Mouse (Mus musculus) c-Kit-positive CD71-negative TER-119-negative erythroid progenitor cells, embryonic 14.5 days (primary cell): ENCODE results near the gene Dnaic2.
A peak's percentile ranks its signal among the peaks of the same experiment; 100 is the strongest.

ENCODE experiments used
- DNase-seq: peaks from one replicate; pipeline ENCODE4 v3.0.0-alpha.2; 2013; ENCODE audit warnings: low read depth

Dnaic2 gene

DNA sequence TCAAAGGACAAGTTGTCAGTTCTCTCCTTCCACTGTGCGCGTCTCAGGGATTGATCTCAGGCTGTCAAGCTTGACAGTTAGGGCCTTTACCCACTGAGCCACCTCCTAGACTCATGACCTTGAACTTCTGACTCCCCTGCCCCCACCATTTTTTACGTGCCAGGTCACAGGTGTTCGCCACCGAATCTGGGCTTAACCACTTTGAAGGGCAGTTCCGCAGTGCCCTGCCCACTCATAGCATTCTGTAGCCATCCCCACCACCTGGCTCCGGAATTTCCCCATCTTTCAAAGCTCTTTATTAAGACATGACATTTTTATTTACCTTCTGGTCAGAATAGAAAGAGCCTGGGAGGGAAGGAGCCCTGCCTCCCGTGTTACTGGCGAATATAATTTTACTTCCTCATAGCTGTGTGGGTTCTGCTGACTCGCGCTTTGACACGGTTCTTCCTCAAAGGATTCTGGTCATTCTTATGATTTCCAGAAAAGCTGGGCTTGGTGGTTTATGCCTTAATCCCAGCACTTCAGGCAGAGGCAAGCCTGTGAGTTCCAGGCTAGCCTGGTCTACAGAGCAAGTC lies 20.4 kb downstream of the Dnaic2 start:
- no peak for DNase-seq

DNA sequence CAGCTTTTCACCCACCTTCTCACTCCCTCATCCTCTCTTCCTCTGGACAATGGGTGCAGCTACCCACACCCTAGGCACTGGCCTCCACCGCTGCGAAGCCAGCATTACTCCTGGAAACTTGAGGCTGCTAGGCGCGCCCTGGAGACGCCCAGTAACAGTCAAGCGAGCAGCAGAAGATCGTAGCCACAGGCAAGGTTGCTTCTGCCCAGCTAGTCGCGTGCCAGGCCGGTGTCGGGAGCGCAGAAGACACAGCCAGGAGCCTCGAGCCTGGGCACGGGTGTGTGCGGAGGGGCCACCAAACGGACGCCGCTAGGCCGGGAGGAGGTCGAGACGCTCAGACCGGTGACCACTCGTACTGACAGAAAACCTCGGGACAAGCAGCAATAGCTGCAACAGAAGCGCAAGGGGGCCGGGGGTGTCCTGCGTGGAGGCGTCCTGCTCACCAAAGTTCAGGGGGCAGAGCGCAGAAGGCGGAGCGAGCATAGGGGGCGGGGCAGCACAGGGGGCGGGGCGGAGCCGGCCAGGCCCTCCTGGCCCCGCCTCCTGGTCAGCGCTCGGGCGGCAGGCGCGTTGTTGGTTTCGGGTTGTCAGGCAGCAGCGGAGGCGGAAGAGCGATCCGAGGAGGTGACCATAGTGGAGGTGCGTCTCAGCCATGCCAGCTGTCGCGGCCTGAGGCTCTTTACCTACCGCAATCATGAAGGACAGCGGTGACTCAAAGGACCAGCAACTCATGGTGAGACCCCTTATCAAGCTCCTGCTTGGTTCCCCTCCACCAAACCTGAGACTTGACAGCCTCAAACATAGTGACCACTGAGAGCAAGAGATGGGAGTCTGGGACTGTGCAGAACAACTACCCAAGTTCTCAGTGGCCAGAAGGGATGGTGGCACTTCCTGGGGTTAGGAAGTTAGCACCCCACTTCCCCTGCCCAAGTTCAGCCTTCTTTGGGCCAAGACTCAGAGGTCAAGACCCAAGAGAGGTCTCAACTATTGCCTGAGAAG lies 37.9 kb downstream of the Dnaic2 start, which contains the start of gene Kif19a:
Kif19a (plus strand) TSS at position 569 of the 999 bp plus-strand sequence.
- no peak for DNase-seq

GRCm38 (mm10) chr11:114769911-114770310 lies 42.7 kb downstream of the Dnaic2 start:
- DNase-seq: no peak

- no peak for DNase-seq
Measured at GRCm38 (mm10) chr11:114771896-114772295, 44.7 kb downstream of the Dnaic2 start.

- no peak for DNase-seq
Measured at GRCm38 (mm10) chr11:114780076-114780475, 52.9 kb downstream of the Dnaic2 start.

DNA sequence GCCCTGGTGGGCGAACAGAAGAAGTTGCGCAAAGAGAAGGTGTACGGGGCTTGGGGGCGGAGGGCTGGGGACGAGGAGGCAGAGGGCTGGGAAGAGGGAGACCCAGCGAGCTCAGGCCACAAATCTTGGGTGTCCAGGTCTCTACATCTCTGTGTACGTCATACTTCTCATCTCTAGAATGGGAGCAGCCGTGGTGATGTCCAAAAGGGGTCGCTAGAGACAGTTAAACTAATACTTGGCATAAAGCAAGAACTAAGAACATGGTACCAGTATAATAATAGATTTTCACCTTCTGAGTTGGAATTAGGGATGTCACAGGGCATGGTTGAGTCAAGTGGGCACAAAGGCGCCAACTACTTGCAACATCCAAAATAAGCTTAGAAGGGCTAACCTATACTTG lies 58.7 kb downstream of the Dnaic2 start:
- DNase-seq: no peak

DNA sequence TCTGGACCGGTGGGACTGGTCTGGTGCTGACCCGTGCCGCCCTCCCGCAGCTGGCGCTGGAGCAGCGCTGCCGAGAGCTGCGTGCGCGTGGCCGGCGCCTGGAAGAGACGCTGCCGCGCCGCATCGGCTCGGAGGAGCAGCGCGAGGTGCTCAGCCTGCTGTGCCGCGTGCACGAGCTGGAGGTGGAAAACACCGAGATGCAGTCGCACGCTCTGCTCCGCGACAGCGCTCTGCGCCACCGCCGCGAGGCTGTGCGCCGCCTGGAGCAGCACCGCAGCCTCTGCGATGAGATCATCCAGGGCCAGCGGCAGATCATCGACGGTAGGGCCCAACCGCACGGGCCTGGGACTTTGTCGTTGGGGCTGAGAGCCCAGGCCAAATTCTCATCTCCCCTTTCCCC lies 59.1 kb downstream of the Dnaic2 start:
- no peak for DNase-seq

DNA sequence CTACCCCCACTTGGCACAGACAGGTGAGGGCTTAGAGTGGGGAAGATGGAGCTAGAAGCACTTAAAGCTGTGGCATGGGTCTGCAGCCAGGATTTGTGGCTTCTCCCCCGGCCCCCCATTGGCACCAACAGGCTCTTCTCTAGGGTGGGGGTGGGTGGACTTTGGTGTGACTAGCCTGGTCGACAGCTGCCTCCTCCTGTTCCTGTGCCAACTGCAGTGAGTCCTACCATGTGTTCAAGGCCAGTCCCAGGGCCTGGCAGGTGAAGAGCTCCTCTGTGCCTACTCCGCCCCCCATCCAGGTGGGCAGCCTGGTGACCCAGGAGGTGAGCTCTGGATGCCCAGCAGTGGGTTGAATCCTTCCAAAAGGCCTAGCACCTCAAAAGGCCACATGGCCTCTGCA lies 60.4 kb downstream of the Dnaic2 start:
- DNase-seq: no peak

- DNase-seq: peak; percentile 70
Measured at GRCm38 (mm10) chr11:114789061-114789714, 62.0 kb downstream of the Dnaic2 start.

DNA sequence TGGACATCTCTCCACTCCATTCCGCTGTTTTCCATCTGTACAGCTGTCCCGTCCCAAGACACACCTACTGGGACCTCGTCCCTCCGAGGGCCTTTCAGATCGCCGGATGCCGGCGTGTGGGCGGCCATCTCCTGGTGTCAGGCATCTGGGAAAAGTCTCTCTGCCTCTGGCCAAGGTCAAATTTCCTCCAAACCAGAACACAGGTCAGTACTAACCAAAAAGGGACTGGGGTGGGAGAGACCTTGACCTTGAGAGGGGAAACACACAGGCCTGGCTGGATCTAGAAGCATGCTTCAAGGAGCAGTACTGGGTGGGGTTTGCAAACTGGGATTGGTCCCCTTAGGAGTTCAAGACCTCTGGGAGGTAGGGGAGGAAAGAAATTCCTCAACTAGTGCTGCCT lies 62.5 kb downstream of the Dnaic2 start:
- DNase-seq: no peak

- DNase-seq: no peak
Measured at GRCm38 (mm10) chr11:114790171-114790570, 63.0 kb downstream of the Dnaic2 start.

DNA sequence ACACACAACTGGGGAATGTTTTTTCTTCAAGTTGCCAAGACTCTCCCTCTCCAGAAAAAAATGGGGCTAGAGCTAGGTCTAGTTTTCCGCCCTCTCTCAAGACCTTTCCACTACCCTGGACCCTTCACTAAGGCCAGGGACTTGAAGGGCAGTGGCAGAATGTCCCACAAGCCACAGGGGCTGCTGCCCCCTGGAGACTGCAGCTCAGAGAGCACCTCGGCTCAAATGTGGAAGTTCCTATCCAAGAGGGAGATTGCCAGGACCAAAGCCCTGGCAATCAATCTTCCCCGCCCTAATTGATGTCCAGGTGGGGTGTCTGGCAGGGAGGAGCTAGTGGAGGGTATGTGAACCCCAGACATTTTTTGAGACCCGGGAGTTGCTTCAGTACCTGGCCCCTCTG lies 63.6 kb downstream of the Dnaic2 start:
- DNase-seq: no peak

GRCm38 (mm10) chr11:114791351-114791889 lies 64.2 kb downstream of the Dnaic2 start:
- DNase-seq: no peak

GRCm38 (mm10) chr11:114791891-114792411 lies 64.7 kb downstream of the Dnaic2 start:
- no peak for DNase-seq

DNA sequence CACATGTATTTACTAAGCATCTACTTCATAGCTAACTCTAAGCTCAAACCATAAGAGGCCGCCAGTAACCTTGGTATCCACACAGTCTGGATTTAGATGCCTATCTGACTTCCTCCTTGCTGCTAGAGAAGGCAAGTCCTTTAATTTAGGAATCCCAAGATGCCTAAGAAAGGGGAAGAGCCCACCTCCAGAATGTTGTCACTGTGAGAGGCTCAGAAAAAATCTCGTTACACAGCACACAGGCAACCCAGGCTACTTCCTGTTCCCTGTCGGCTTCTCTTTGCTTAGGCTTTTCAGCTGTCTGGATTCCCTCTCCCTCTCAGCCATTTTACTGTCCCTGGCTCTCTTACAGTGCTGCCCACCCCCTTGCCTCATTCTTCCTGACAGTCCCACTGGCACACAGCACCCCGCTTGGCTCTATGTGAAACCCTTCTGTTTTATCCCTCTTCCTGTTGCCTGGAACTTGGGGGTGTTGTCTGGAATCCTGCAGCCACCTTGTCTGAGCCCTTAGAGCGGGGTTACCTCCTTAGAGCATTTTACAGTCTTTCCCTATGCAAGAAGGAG lies 65.8 kb downstream of the Dnaic2 start:
- no peak for DNase-seq

- DNase-seq: no peak
Measured at GRCm38 (mm10) chr11:114793868-114794545, 66.8 kb downstream of the Dnaic2 start.

- no peak for DNase-seq
Measured at GRCm38 (mm10) chr11:114794691-114795090, 67.5 kb downstream of the Dnaic2 start.

DNA sequence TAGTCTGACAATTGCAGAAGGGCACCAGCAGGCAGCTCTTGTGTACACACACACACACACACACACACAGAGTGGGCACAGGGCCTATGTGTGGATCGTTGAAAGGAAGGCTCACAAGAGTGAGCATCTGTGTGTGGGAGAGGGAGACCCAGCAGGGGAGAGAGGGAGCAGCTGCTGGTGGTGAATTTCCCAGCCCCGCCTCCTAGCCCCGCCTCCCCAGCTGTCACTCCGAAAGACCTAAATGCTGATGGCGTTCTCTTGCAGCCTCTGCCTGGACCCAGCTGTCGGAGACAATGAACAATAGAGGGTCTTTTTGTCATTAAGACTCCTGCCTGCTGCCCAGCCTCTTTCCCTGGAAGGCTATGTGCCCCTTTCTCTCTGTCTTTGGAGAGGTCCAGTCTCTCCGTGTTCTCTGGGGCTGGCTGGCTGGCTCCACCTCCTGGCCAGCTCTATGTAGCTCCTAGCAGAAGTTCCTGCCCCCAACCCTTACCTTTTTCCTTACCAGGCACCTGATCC lies 68.1 kb downstream of the Dnaic2 start:
- no peak for DNase-seq

DNA sequence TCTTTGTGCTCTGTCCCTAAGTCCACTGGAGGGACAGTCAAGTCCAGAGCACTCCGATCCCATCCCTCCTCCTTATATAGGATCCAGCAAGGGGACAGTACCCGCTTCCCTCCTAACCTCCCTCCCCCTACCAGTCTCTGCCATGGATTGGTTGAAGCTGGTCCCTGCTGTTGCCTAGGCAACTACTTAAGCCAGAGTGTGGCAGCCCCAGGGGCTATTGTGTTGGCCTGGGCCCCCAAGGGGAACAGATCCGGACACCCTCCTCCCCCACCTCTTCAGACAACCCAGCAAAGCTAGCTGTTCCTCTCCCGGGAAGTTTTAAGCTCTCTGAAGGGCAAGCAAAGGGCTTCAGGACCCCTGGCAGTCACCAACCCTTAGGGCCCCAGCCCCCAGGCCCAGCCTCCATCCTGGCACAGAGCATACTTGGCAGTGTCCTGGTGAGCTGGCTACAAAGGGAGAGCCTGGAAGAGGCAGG lies 68.7 kb downstream of the Dnaic2 start, which contains the start of gene Btbd17:
Btbd17 (minus strand) TSS at position 98 of the 475 bp plus-strand sequence.
- no peak for DNase-seq

DNA sequence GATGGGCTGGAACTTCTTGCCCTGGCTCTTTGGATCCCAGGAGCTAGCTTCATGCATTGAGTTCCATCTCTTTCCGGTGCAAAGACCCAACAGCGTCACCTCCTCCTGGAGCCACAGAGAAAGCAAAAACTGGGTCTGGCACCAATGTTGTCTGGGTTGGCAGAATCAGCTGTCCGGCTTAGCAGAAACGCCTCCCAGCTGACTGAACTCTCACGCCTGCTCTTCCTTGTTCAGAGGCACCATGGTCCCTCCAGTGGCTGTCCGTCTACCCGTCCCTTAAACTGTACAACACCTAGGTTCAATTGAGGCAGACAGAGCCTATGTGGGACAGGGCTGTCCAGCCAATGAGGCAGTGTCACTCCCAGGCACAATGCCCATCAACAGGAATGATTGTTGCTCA lies 70.0 kb downstream of the Dnaic2 start:
- DNase-seq: no peak

DNA sequence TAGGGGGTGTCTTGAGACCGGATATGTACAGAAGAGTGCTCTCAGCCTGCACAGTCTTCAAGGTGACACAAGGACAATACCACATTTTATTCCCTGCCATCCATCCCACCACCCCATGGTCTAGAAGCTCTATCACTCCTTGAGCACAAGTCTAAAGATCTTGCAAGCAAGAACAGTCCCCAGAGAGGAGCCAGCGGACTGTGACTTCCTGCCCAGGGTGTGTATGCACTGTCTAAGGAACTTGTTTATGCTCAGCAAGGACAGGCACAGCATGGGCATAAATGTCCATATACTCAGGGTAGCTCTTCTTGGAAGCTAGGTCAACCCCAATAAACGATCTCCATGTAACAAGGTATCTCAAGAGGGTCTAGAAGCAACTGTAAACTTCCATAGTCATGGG lies 70.8 kb downstream of the Dnaic2 start:
- DNase-seq: no peak
